Mouse (Mus musculus) large intestine, adult 2 months (tissue): Measurements from ENCODE around the gene Gm49369. TPM values are rescaled to one million over a fixed set of nuclear protein-coding genes. Genes with fewer than 3 reads are reported as not detected.

Experiments
- DNase-seq: peaks from one replicate; pipeline ENCODE4 v3.0.0-alpha.2; 2012; ENCODE audit warnings: low read depth, low spot score
- WGBS: fragments of 180-500 bp; shearing (Covaris S2); methylation state at CpG from one replicate; pipeline ENCODE4 v1.1.7; 2018; 5-methylcytosine and 5-hydroxymethylcytosine counted together
- polyA plus RNA-seq: library from polyadenylated mRNA; depleted of rRNA; stranded (reverse); fragments of >200 nt; gene quantifications from 2 replicates; pipeline ENCODE4 v1.2.3, GENCODE M21; 2012

The Gm49369 gene
- polyA plus RNA-seq, 1 experiment: not detected

DNA sequence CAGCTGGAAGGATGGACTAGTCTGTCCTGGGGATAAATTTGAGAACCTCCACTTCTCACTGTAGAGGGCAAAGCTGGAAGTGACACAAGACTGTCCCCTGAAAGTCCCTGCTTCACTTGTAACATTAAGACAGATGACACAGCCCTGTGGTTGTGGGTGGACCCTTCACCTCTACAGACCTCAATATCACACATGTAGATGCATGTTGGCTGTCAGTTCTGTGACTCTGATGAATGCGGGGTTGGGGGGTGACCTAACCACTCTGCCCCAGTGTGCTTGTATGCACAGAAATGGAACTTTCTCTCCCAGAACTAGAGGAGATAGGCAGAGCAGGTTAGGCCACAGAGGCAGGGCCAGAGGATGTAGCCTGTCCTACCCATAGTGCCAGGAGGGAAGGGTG is 14.1 kb upstream of the Gm49369 start:
- WGBS: 97% methylated on average over 1 of the region's 1 CpGs
- DNase-seq: no peak

DNA sequence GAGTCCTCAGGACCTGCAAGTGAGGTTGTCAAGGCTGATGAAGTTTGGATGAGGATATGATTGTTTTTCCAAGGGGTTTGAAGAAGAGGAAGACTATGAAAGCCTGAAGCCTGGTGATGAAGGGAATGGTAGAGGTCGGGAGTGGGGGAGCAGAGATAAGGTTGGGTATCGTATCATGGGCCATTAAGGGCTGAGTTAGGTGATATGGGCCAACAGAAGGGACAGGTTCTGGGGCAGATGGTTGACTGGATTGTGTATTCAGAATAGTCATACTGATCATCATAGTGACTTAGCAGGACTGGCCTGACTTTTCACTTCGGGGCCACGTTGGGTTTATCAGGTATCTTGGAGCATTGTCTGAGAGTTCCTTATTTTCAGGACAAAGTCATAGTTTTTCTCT is 13.0 kb upstream of the Gm49369 start:
- no peak for DNase-seq
- 91% methylated on average over 4 of the region's 4 CpGs for WGBS

- WGBS: 59% methylated on average over 6 of the region's 6 CpGs
- DNase-seq: no peak
These were observed 12.1 kb upstream of the Gm49369 start for GRCm38 (mm10) chr7:142394261-142395190.

DNA sequence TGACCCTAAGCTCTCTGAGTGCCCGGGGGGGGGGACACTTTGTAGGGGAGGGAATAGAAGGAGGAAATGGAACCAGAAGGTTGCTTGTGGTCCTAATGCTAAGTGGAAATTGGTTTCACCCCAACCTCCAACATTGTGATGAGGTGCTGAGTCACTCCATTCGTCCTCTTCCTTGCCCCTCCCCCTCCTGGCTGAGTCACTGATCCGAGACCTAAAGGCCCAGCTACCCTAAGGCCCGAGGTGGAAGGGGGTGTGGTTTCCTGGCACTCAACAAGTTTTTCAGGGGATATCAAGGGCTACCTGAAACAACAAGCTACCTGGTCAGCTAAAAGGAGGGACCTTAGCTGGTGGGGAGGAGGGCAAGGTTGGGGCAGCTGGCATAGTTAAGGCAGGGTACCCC is 10.7 kb upstream of the Gm49369 start:
- 17% methylated on average over 4 of the region's 4 CpGs for WGBS
- no peak for DNase-seq

GRCm38 (mm10) chr7:142391609-142392008 is 9.1 kb upstream of the Gm49369 start:
- WGBS: 47% methylated on average over 4 of the region's 4 CpGs

DNA sequence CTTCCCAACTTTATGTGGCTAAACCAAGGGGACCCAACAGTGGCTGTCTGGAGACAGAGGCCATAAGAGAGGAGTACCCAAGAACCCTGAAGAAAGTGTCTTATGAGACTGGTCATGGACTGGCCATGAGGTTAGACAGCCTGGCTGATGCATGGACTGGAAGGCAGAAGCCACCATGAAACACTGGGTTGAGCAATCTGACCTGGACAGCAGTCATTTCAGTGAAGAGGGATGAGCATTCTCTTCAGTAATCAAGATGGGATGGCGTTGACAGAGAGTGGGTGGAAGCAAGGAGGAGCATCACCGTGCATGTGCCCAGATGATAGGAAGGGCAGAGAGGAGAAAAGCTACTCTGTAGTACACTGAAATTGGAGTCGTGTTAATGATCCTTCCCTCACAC is 8.6 kb upstream of the Gm49369 start:
- 78% methylated on average over 3 of the region's 3 CpGs for WGBS
- no peak for DNase-seq

More at GRCm38 (mm10) chr7:142391609-142392008, 9.1 kb upstream of the Gm49369 start:
- DNase-seq: no peak

DNA sequence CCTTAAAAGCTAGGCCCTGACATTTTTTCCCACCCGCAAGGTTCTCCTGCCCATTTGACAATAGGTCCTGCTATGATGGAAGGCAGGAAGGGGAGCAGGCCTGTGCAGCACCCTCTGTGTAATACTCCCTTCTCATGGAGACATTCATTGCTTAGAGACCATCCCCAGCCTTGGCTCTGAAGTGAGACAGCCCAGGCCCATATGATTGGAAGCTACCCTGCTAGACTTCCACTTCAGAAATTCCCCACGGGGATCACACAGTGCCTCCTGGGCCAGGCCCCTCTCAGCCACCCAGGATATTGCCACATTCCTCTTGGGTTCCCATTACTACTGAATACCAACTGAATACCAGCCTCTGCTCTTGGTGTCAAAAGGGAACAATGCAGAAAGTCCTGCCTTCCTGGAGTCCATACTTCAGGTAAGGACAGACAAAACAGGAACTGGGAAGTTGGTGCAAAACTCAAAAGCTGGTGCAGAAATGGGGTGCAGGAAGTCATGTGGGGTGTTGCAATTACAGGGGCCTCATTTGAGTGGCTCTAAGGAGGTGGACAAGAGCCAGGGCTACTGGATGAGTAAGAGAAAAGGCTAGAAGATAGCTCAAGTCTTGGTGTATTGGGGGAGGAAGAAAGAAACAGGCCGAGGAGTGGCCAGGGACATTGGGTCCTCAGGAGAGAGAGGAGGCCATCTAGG is 7.6 kb upstream of the Gm49369 start:
- 76% methylated on average over 3 of the region's 3 CpGs for WGBS
- no peak for DNase-seq

DNA sequence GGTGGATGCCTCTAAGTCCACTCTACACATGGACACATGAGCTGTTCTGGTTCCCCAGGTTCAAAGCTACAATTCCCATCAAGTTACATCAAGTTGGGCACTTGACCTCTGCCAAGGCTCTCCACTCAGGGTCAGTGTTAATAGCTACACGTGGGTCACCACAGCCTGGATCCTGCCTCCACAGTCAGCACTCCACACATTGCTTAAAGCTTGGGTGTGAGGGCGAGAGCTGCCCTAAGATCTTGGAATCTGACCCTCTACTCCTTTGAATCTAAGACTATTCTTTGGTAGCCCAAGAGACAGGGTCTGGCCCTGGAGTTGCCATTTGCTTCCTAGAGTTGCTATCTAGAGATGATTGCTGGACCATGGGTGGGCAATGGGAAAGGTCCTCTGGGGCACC is 6.3 kb upstream of the Gm49369 start:
- DNase-seq: no peak
- 96% methylated on average over 2 of the region's 2 CpGs for WGBS

DNA sequence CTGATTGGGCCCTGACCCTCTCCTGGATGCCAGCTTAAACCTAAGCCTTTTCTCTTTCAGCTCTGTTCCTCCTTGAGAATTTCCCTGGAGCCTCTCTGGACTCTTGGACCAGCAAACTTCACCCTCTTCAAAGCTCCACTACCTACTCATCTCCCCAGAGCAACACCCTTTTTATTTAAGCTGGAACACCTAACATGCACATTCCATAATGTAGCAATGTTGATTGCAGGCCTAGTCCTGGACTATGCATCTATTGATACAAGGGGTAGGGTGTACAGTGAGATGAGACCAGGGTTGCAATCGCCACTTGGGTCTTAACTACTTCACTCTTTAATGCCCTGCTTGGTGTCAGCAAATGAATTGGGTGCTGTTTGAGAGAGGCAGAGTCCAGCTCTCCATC is 5.7 kb upstream of the Gm49369 start:
- 80% methylated on average over 1 of the region's 1 CpGs for WGBS
- DNase-seq: no peak

- peak; percentile 79 for DNase-seq
- under 1% methylated on average over 55 of the region's 55 CpGs for WGBS
These were observed 5.1 kb upstream of the Gm49369 start, which contains the start of gene Ctsd for GRCm38 (mm10) chr7:142387419-142388148. TSS of gene Ctsd (minus strand) at chr7:142388038.

DNA sequence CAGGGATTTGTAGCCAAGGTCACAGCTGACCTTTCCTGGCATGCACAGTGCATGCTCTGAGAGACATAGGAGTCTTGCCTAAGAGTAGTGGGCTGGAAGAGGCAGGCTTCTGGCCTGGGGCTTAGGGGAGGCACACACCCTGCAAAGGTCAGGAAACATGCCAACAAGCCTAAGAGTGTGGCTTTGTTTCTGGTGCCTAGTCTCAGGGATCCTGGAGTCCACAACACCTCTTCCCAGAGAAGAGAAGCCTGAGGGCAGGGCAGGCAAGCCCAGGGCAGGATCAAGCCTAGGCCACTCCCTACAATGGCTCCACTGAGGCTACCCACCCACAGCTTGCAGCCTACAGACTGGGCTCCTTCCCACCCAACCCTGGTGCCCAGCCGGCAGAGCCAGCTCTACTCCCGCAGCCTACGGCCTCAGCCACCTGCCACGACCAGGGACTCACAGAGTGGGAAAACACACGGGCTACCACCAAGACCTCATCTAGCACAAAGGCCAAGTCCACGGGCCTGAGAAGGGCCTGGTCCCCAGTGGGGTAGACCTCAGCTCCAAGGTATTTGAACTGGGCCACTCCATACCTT is 4.2 kb upstream of the Gm49369 start:
- no peak for DNase-seq
- 10% methylated on average over 6 of the region's 6 CpGs for WGBS

DNA sequence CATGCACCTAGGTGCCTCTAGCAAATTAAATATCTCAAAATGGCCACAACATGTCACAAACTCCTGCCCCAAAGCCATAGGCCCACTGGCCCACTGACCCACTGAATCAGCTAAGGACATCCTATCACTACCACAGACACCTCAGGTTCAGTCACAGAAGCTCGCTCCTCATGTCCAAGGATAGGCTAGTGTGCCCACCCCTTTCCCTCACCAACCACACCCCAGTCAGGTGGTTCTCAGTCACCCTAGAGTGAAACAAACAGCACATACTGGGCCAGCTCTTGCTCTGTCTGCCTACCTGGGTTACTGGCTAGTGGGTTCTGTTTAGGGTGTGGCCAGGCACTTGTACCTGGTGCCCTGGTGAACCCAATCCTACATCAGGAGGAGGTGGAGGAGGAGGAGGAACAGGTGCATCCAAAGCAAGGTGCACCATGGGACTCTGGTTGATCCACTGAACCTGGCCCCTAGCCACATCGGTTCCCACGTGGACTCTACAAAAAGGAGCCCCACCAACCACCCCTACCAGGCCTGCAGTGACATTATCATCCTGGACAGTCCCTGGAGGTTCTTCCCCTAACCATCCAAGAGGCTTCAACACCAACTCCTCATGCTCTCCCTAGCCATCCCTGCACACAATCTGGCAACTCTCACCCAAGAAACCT is 3.4 kb upstream of the Gm49369 start:
- no peak for DNase-seq
- 48% methylated on average over 3 of the region's 3 CpGs for WGBS

GRCm38 (mm10) chr7:142384306-142384705 is 1.8 kb upstream of the Gm49369 start:
- 78% methylated on average over 10 of the region's 10 CpGs for WGBS
- DNase-seq: no peak

DNA sequence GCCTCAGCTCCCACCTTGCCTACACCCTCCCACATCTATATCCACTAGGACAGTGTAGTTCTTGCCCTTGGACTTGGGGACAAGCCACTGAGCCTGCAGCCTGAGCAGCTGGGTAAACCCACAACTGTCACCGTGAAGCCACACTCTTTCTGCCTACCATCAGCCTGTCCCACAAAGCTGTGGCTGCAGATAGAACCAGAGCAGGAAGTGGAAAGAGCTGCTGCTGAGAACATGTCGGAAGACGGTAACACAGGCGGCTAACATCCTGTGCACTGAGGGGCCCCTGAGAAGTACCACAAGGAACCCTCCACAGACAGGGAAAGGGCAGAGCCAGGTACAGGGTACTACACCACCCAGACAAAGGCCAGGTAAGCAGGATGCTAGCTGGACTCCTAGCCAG is 1.3 kb downstream of the Gm49369 start:
- DNase-seq: no peak
- 88% methylated on average over 4 of the region's 4 CpGs for WGBS

- DNase-seq: no peak
- WGBS: 80% methylated on average over 6 of the region's 6 CpGs
These were observed 3.3 kb downstream of the Gm49369 start for GRCm38 (mm10) chr7:142379186-142379585.

GRCm38 (mm10) chr7:142377233-142377925 is 5.1 kb downstream of the Gm49369 start:
- DNase-seq: no peak
- 82% methylated on average over 14 of the region's 14 CpGs for WGBS

DNA sequence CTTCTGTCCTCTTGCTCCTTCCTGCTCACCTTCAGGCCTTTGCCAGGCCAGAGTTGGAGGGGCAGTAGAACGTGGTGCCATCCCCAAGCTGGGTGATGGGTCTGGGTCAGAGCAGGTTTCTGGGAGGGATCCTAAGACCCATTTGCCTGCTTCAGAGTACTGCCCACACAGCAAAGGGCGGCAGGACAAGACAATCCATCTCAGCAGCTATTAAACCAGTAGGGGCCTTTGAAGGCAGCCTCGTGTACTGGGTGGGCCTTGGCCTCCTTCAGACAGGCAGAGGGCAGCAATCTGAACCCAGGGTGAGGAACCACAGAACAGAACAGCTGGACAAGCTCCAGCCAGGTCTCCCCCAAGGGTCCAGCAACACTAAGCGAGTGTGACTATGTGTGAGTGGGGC is 6.4 kb downstream of the Gm49369 start:
- 80% methylated on average over 4 of the region's 4 CpGs for WGBS
- no peak for DNase-seq

GRCm38 (mm10) chr7:142375261-142375724 is 7.2 kb downstream of the Gm49369 start:
- DNase-seq: no peak
- WGBS: 80% methylated on average over 6 of the region's 6 CpGs
